Mouse (Mus musculus) hindbrain, embryonic 10.5 days (tissue): ENCODE measurements around the gene AC170998.1. TPM values are rescaled to one million over a fixed set of nuclear protein-coding genes. Genes with fewer than 3 reads are reported as not detected.
A peak's percentile ranks its signal among the peaks of the same experiment; 100 is the strongest.
"Not testable (repeated sequence)": the region's sequence is repeated elsewhere in the genome, so short reads cannot be mapped to it uniquely, and the experiment has no call there.

Experiments
- DNase-seq: peaks from one replicate; pipeline ENCODE4 v3.0.0-alpha.2; 2017; ENCODE audit warnings: low spot score
- H3K27ac ChIP-seq: fragments of 300-500 bp; sonication (generic); 2 replicates; pipeline ENCODE4 v1.5.1; 2016; ENCODE audit warnings: mild to moderate bottlenecking, moderate library complexity
- H3K27me3 ChIP-seq: fragments of 300-500 bp; sonication (generic); 2 replicates; pipeline ENCODE4 v1.6.1; 2016; ENCODE audit warnings: mild to moderate bottlenecking; ENCODE audit not compliant: poor library complexity, insufficient read depth, severe bottlenecking
- H3K36me3 ChIP-seq: fragments of 300-500 bp; sonication (generic); 2 replicates; pipeline ENCODE4 v1.6.1; 2016; ENCODE audit warnings: mild to moderate bottlenecking, moderate library complexity
- H3K4me1 ChIP-seq: fragments of 300-500 bp; sonication (generic); replicated peaks from 2 replicates; pipeline ENCODE4 v1.6.1; 2016; ENCODE audit warnings: mild to moderate bottlenecking
- H3K4me3 ChIP-seq: fragments of 300-500 bp; sonication (generic); 2 replicates; pipeline ENCODE4 v1.5.1; 2016; ENCODE audit warnings: mild to moderate bottlenecking, moderate library complexity
- H3K9me3 ChIP-seq: fragments of 300-500 bp; sonication (generic); 2 replicates; pipeline ENCODE4 v1.6.1; 2016; ENCODE audit warnings: mild to moderate bottlenecking, moderate library complexity
- WGBS: fragments of 180-500 bp; shearing (Covaris S2); methylation state at CpG from one replicate; pipeline ENCODE4 v1.1.7; 2016; 5-methylcytosine and 5-hydroxymethylcytosine counted together
- polyA plus RNA-seq: library from polyadenylated mRNA; unstranded; fragments of >200 nt; fragmentation: Nextera tagmentation; extraction: Ambion mirVana; gene quantifications from 2 replicates; pipeline ENCODE4 v1.2.1, GENCODE M21; 2016

The AC170998.1 gene
- polyA plus RNA-seq, 1 experiment from 2014 or later: 1.4 TPM

DNA sequence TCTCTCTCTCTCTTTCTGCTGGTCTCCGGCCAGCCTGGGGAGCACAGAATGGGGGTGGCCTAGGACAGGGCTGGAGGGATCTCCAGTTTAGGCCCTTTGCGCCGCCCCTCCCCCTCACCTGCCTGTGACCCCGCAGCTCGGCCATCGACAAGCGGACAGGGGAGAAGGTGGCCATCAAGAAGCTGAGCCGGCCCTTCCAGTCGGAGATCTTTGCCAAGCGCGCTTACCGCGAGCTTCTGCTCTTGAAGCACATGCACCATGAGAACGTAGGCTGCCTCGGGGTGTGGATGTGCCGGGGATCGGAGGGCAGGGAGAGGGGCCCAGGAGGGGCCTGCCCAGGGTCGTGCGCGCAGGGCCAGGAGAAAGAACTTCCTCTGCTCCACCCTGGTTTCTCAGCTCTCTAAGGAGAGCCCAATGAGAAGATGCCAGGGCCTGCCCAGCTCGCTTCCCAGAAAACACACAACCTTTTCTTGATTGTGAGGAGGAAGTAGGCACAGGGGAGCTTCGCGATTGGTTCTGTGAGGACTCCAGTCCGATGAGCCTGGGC is 44.1 kb downstream of the AC170998.1 start:
- 7% methylated on average over 24 of the region's 24 CpGs for WGBS
- peaks cover 60% of the 10 kb centered on the region for H3K27me3 ChIP-seq

DNA sequence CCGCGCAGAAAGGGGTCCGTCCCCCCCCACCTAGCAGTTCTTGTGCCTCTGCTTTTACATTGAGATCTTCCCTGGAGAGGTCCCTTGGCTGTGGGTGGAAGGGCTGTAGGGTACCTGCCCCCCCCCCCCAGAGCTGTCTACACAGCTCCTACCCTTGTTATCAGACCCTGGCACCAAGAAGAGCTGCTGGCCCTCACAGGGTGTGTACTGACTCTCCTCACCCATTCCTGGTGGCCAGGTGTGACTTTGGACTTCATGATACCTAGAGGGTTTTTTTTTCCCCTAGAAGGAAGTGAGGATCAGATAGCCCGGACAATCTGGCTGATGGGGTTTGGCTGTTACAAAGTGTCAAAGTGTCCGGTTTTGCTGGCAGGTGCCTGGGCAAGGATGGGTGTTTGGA is 45.4 kb downstream of the AC170998.1 start:
- no peak overlapping the region for H3K4me3 ChIP-seq
- DNase-seq: no peak
- 82% methylated on average over 5 of the region's 5 CpGs for WGBS
- peaks cover 19% of the 10 kb centered on the region for H3K4me1 ChIP-seq
- no peaks in the 10 kb centered on the region for H3K9me3 ChIP-seq
- no peaks in the 10 kb centered on the region for H3K36me3 ChIP-seq
- H3K27me3 ChIP-seq: peaks cover 58% of the 10 kb centered on the region
- no peak overlapping the region for H3K27ac ChIP-seq

More for the DNA sequence above, 44.1 kb downstream of the AC170998.1 start:
- DNase-seq: peak; percentile 33
- Histone ChIP-seq H3K27ac (peak overlapping the region; percentile 64), H3K4me1 (peaks cover 19% of the 10 kb centered on the region), H3K9me3 (no peaks in the 10 kb centered on the region), H3K4me3 (peak overlapping the region; percentile 56), H3K36me3 (no peaks in the 10 kb centered on the region)

DNA sequence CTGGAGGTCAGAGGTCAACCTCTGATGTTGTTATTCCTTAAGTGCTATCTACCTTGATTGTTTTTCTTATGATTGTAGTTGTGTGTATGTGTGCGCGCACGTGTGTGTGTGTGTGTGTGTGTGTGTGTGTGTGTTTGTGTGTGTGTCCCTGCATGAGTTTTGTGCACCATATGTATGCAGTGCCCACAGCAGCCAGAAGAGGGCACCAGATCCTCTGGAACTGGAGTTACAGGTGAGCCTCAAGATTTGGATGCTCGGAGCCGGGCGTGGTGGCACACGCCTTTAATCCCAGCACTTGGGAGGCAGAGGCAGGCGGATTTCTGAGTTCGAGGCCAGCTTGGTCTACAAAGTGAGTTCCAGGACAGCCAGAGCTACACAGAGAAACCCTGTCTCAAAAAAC is 48.4 kb downstream of the AC170998.1 start:
- not testable (repeated sequence) for H3K36me3 ChIP-seq, H3K4me3 ChIP-seq, DNase-seq, H3K9me3 ChIP-seq, H3K27ac ChIP-seq
- WGBS: 95% methylated on average over 9 of the region's 9 CpGs
- Histone ChIP-seq H3K4me1 (peaks cover 13% of the 10 kb centered on the region), H3K27me3 (peaks cover 31% of the 10 kb centered on the region)

DNA sequence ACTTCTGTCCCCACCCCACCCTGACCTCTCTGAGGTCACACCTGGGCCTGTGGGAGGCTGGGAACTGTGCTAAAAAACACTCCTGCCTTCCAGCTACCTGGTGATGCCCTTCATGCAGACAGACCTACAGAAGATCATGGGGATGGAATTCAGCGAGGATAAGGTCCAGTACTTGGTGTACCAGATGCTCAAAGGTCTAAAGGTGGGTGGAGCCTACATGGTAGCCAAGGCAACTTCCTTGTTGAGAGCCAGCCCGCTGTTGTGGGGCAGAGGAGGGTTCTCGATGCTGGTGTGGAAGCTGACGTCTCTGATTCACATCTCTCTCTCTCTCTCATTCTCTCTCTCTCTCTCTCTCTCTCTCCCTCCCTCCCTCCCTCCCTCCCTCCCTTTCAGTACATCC is 49.3 kb downstream of the AC170998.1 start:
- H3K4me3 ChIP-seq: no peak overlapping the region
- 71% methylated on average over 4 of the region's 4 CpGs for WGBS
- no peak for DNase-seq

More for the DNA sequence above, 49.3 kb downstream of the AC170998.1 start:
- H3K27ac ChIP-seq: no peak overlapping the region
- H3K9me3 ChIP-seq: no peaks in the 10 kb centered on the region
- H3K36me3 ChIP-seq: no peaks in the 10 kb centered on the region
- H3K27me3 ChIP-seq: peaks cover 22% of the 10 kb centered on the region
- H3K4me1 ChIP-seq: peaks cover 5% of the 10 kb centered on the region

Other genes with a start within 250 kb of the AC170998.1 start
- gene Fkbp5, start 208.6 kb upstream of the AC170998.1 start, polyA plus RNA-seq: 34.3 and 37.9 TPM in 2 replicates
- not detected in 2 replicates for gene Armc12, start 195.3 kb upstream of the AC170998.1 start, polyA plus RNA-seq
- not detected in 2 replicates for gene Clpsl2, start 176.7 kb upstream of the AC170998.1 start, polyA plus RNA-seq
- not detected in 2 replicates for gene Clps, start 165.3 kb upstream of the AC170998.1 start, polyA plus RNA-seq
- 1.9 and 2.1 TPM in 2 replicates for gene Lhfpl5, start 150.4 kb upstream of the AC170998.1 start, polyA plus RNA-seq
- gene Srpk1, start 103.4 kb upstream of the AC170998.1 start, polyA plus RNA-seq: 98.7 and 107 TPM in 2 replicates
- gene Slc26a8, start 35.9 kb upstream of the AC170998.1 start, polyA plus RNA-seq: 0.41 and 0.51 TPM in 2 replicates
- 39.2 and 43.9 TPM in 2 replicates for gene Mapk14, start 34.8 kb upstream of the AC170998.1 start, polyA plus RNA-seq
- 3.9 and 8.9 TPM in 2 replicates for gene Mapk13, start 43.2 kb downstream of the AC170998.1 start, polyA plus RNA-seq
- 9.8 and 12.2 TPM in 2 replicates for gene Brpf3, start 75.0 kb downstream of the AC170998.1 start, polyA plus RNA-seq
- gene Pnpla1, start 132.3 kb downstream of the AC170998.1 start, polyA plus RNA-seq: not detected in 2 replicates
- 0.07 and 0.31 TPM in 2 replicates for gene 4930539E08Rik, start 189.2 kb downstream of the AC170998.1 start, polyA plus RNA-seq
- 0.16 and 0.26 TPM in 2 replicates for gene Pxt1, start 217.8 kb downstream of the AC170998.1 start, polyA plus RNA-seq
- gene Kctd20, start 225.9 kb downstream of the AC170998.1 start, polyA plus RNA-seq: 103 and 111 TPM in 2 replicates